Mouse (Mus musculus): ENCODE data around the gene Pkd1l3. TPM values are rescaled to one million over a fixed set of nuclear protein-coding genes. Genes with fewer than 3 reads are reported as not detected.

Gene Pkd1l3
- polyA plus RNA-seq (2015; fragmentation: Nextera tagmentation; extraction: Ambion mirVana): 0.03 and 0.27 TPM in 2 replicates

GRCm38 (mm10) chr8:109614243-109615210 lies at the start of gene Pkd1l3:
Pkd1l3 (plus strand) TSS chr8:109614517.
- Histone ChIP-seq H3K9ac (no peak within 1 kb of the TSS), H3K27ac (no peak within 1 kb of the TSS), H3K36me3 (replicated peaks) (no peaks in the 10 kb centered on the region), H3K4me3 (no peak within 1 kb of the TSS), H3K27me3 (replicated peaks) (no peaks in the 10 kb centered on the region), H3K4me1 (peaks cover under 1% of the 10 kb centered on the region; the same call in 1 of the 2 replicates), H3K9me3 (no peaks in the 10 kb centered on the region), H3K4me2 (no peak within 1 kb of the TSS)
- ATAC-seq (replicated peaks): no peak
- WGBS: 64% methylated on average over 27 of the region's 27 CpGs

GRCm38 (mm10) chr8:109564766-109565165 lies 49.6 kb upstream of the Pkd1l3 start:
- H3K4me1 ChIP-seq: peaks cover 23% of the 10 kb centered on the region
- no peak for ATAC-seq (replicated peaks)
- H3K4me3 ChIP-seq: peak overlapping the region; percentile 88
- H3K9ac ChIP-seq: peak overlapping the region; percentile 95
- peaks cover 28% of the 10 kb centered on the region for H3K36me3 ChIP-seq (replicated peaks)
- no peaks in the 10 kb centered on the region for H3K27me3 ChIP-seq (replicated peaks)
- peak overlapping the region; percentile 87 for H3K4me2 ChIP-seq
- H3K9me3 ChIP-seq: no peaks in the 10 kb centered on the region
- WGBS: 6% methylated on average over 10 of the region's 10 CpGs
- H3K27ac ChIP-seq: peak overlapping the region; percentile 92; the same call in 1 of the 2 replicates

GRCm38 (mm10) chr8:109565498-109566333 lies 48.6 kb upstream of the Pkd1l3 start, which contains the start of the genes Dhx38 and Txnl4b:
Dhx38 (minus strand) TSS chr8:109565861.
Txnl4b (plus strand) TSS chr8:109565892.
- peak; percentile 100 for ATAC-seq (replicated peaks)
- H3K27me3 ChIP-seq (replicated peaks): no peaks in the 10 kb centered on the region
- H3K9ac ChIP-seq: peak within 1 kb of the TSS; percentile 95
- peaks cover 21% of the 10 kb centered on the region for H3K36me3 ChIP-seq (replicated peaks)
- H3K4me2 ChIP-seq: peak within 1 kb of the TSS; percentile 87
- under 1% methylated on average over 52 of the region's 52 CpGs for WGBS
- peak within 1 kb of the TSS; percentile 88 for H3K4me3 ChIP-seq
- peaks cover 23% of the 10 kb centered on the region for H3K4me1 ChIP-seq
- no peaks in the 10 kb centered on the region for H3K9me3 ChIP-seq
- H3K27ac ChIP-seq: peak within 1 kb of the TSS; percentile 92

GRCm38 (mm10) chr8:109571139-109571538 lies 43.2 kb upstream of the Pkd1l3 start:
- H3K27ac ChIP-seq: no peak overlapping the region
- ATAC-seq (replicated peaks): no peak
- H3K4me3 ChIP-seq: no peak overlapping the region
- H3K9me3 ChIP-seq: no peaks in the 10 kb centered on the region
- peaks cover 5% of the 10 kb centered on the region for H3K36me3 ChIP-seq (replicated peaks)
- H3K9ac ChIP-seq: no peak overlapping the region
- 92% methylated on average over 12 of the region's 12 CpGs for WGBS
- no peak overlapping the region for H3K4me2 ChIP-seq
- no peaks in the 10 kb centered on the region for H3K27me3 ChIP-seq (replicated peaks)
- H3K4me1 ChIP-seq: peaks cover 8% of the 10 kb centered on the region

- Histone ChIP-seq H3K27me3 (replicated peaks) (no peaks in the 10 kb centered on the region), H3K27ac (no peak overlapping the region), H3K9ac (no peak overlapping the region), H3K4me2 (no peak overlapping the region), H3K4me1 (no peaks in the 10 kb centered on the region), H3K4me3 (no peak overlapping the region), H3K36me3 (replicated peaks) (no peaks in the 10 kb centered on the region), H3K9me3 (no peaks in the 10 kb centered on the region)
- no peak for ATAC-seq (replicated peaks)
- WGBS: 77% methylated on average over 4 of the region's 4 CpGs
These were observed 38.0 kb upstream of the Pkd1l3 start for GRCm38 (mm10) chr8:109576311-109576710.

- H3K4me2 ChIP-seq: no peak within 1 kb of the TSS
- H3K27me3 ChIP-seq (replicated peaks): no peaks in the 10 kb centered on the region
- no peaks in the 10 kb centered on the region for H3K9me3 ChIP-seq
- H3K4me1 ChIP-seq: no peaks in the 10 kb centered on the region
- H3K9ac ChIP-seq: no peak within 1 kb of the TSS
- no peaks in the 10 kb centered on the region for H3K36me3 ChIP-seq (replicated peaks)
- no peak within 1 kb of the TSS for H3K27ac ChIP-seq
- WGBS: 82% methylated on average over 8 of the region's 8 CpGs
- no peak within 1 kb of the TSS for H3K4me3 ChIP-seq
- ATAC-seq (replicated peaks): no peak
These were observed 35.4 kb upstream of the Pkd1l3 start, which contains the start of gene Hp for GRCm38 (mm10) chr8:109578900-109579301. Hp (minus strand) TSS chr8:109579172.

DNA sequence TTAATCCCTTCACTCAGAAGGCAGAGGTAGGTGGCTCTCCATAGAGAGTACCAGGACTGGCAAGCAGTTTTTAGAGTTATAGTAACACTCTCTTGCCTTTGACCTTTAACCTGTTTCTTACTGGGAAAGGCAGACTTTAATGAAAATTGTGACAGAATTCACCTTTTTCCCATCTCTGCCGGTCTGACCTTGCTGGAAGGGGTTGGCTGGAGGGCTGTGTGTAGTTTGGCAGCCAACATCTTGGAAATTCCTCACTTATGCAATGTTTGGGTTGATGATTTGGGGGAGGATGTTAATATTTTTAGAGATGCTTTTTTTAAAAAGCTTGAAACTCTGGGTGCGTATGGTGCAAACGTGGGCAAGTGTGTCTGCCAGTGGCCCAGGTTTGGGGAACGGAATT lies 30.0 kb upstream of the Pkd1l3 start:
- H3K4me3 ChIP-seq: no peak overlapping the region
- H3K9ac ChIP-seq: no peak overlapping the region
- H3K9me3 ChIP-seq: no peaks in the 10 kb centered on the region
- H3K27ac ChIP-seq: no peak overlapping the region
- no peaks in the 10 kb centered on the region for H3K27me3 ChIP-seq (replicated peaks)
- no peak overlapping the region for H3K4me2 ChIP-seq
- no peaks in the 10 kb centered on the region for H3K36me3 ChIP-seq (replicated peaks)
- no peaks in the 10 kb centered on the region for H3K4me1 ChIP-seq
- no peak for ATAC-seq (replicated peaks)
- 89% methylated on average over 4 of the region's 4 CpGs for WGBS

- whole genome bisulfite sequencing: 83% methylated on average over 3 of the region's 3 CpGs
- Histone ChIP-seq H3K27ac (no peak overlapping the region), H3K4me3 (no peak overlapping the region), H3K9ac (no peak overlapping the region), H3K4me1 (no peaks in the 10 kb centered on the region), H3K36me3 (replicated peaks) (no peaks in the 10 kb centered on the region), H3K27me3 (replicated peaks) (no peaks in the 10 kb centered on the region), H3K9me3 (no peaks in the 10 kb centered on the region), H3K4me2 (no peak overlapping the region)
- no peak for ATAC-seq (replicated peaks)
These were observed 29.5 kb upstream of the Pkd1l3 start for GRCm38 (mm10) chr8:109584830-109585229.

DNA sequence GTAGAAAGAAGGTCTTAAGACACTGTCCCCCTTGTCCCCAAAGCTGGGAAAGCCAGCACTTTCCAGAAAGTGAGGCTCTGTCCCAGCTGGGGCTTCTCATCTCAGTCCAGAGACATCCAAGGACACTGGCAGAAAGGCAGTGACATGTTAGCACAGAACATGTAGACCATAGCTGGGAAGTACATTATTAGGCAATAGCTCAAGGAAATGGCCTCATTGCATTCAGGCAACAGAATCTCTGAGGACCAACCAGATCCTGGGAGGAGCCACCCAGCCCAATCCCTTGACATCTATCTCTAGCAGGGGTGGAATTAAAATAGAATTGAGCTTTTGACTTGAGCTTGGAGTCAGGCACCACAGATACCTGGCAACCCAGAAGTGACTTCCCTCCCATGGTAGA lies 28.7 kb upstream of the Pkd1l3 start:
- no peak for ATAC-seq (replicated peaks)
- no peak overlapping the region for H3K27ac ChIP-seq
- H3K9me3 ChIP-seq: no peaks in the 10 kb centered on the region
- H3K4me3 ChIP-seq: no peak overlapping the region
- no peaks in the 10 kb centered on the region for H3K27me3 ChIP-seq (replicated peaks)
- H3K4me2 ChIP-seq: no peak overlapping the region
- no peaks in the 10 kb centered on the region for H3K36me3 ChIP-seq (replicated peaks)
- H3K9ac ChIP-seq: no peak overlapping the region
- H3K4me1 ChIP-seq: no peaks in the 10 kb centered on the region

GRCm38 (mm10) chr8:109586972-109587504 lies 27.3 kb upstream of the Pkd1l3 start:
- ATAC-seq (replicated peaks): no peak
- WGBS: 67% methylated on average over 7 of the region's 7 CpGs
- Histone ChIP-seq H3K27me3 (replicated peaks) (no peaks in the 10 kb centered on the region), H3K4me3 (no peak overlapping the region), H3K4me1 (no peaks in the 10 kb centered on the region), H3K27ac (no peak overlapping the region), H3K4me2 (no peak overlapping the region), H3K9ac (no peak overlapping the region), H3K36me3 (replicated peaks) (no peaks in the 10 kb centered on the region), H3K9me3 (no peaks in the 10 kb centered on the region)

- no peak overlapping the region for H3K4me2 ChIP-seq
- 89% methylated on average over 9 of the region's 9 CpGs for WGBS
- H3K27ac ChIP-seq: no peak overlapping the region
- ATAC-seq (replicated peaks): no peak
- no peak overlapping the region for H3K9ac ChIP-seq
- no peak overlapping the region for H3K4me3 ChIP-seq
- no peaks in the 10 kb centered on the region for H3K4me1 ChIP-seq
- H3K9me3 ChIP-seq: no peaks in the 10 kb centered on the region
- H3K27me3 ChIP-seq (replicated peaks): no peaks in the 10 kb centered on the region
- no peaks in the 10 kb centered on the region for H3K36me3 ChIP-seq (replicated peaks)
These were observed 23.4 kb upstream of the Pkd1l3 start for GRCm38 (mm10) chr8:109590901-109591300.

DNA sequence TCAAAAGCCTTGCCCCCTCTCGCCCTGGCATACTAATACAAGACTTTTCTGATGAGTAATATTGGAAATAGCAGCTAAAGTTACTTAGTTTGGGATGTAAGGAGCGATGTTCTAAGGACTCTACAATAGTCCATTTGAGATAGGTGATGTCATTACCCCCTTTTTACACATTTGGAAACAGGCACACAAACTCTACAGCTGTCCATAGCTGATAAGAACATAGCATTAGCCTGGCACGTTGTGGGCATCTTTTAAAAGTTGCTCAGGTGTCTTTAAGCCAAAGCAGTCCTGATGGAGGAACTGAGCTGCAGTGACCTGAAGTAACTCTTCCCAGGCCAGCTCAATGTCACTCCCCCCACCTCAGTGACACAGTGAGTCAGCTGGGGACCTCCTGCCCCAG lies 22.9 kb upstream of the Pkd1l3 start:
- WGBS: 87% methylated on average over 3 of the region's 3 CpGs
- ATAC-seq (replicated peaks): no peak
- no peak overlapping the region for H3K9ac ChIP-seq
- H3K27ac ChIP-seq: no peak overlapping the region
- no peaks in the 10 kb centered on the region for H3K27me3 ChIP-seq (replicated peaks)
- H3K4me3 ChIP-seq: no peak overlapping the region
- H3K4me2 ChIP-seq: no peak overlapping the region
- no peaks in the 10 kb centered on the region for H3K36me3 ChIP-seq (replicated peaks)
- no peaks in the 10 kb centered on the region for H3K9me3 ChIP-seq
- no peaks in the 10 kb centered on the region for H3K4me1 ChIP-seq

All from midbrain, embryonic 15.5 days (tissue).